8 mouse cellular contexts compared by ENCODE assay signal in the genomic region with DNA sequence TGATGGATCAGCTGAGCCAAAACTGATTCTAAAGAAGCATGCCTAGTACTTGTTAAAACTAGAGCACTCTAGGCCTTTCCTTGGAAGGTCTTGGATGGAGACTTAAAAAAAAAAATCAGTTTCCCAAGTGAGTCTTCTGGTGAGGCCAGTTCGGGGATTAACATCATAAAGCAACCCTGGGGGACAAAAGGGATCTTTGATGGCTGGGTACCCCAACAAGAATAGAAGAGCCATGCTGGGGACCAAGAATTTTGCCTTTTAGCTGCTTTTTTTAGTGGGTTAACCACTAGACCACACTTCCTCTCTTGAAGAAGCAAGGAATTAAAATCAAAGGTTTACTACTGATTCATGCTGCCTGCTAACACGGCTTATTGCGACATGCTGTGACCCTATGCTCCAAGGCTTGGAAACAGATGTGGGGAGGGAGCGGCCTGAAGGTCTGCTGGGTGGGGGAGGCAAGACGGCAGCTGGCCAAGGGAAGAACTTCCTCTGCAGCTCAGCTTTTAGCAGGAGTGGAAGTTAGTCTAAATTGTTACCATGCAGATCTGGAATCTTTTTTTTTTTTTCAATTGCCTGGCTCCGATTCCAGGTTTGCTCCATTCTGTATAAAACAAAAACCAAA.
DNase-seq lines count a peak whose midpoint lies in the region; ATAC-seq and TF ChIP-seq lines count a peak whose summit lies in the region.

No protein-coding gene starts in this region.

- peaks cover 26% of the 10 kb centered on the region for H3K4me1 ChIP-seq in forebrain, embryonic 10.5 days
- no peaks in the 10 kb centered on the region for H3K4me1 ChIP-seq in forebrain, embryonic 15.5 days
- H3K4me1 ChIP-seq in midbrain, postnatal 0 days (ENCODE audit: insufficient read depth, low read length), result no peaks in the 10 kb centered on the region

- H3K9me3 ChIP-seq in forebrain, embryonic 10.5 days, result no peaks in the 10 kb centered on the region
- no peaks in the 10 kb centered on the region for H3K9me3 ChIP-seq in forebrain, embryonic 15.5 days
- no peaks in the 10 kb centered on the region for H3K9me3 ChIP-seq in midbrain, postnatal 0 days (ENCODE audit: low read length)

- ATAC-seq in forebrain, embryonic 15.5 days (replicated peaks), result no peak
- no peak for ATAC-seq in midbrain, postnatal 0 days (ENCODE audit: low FRiP score)

- intact Hi-C loops in heart, postnatal 10 days (cut with DNase I), result loop anchor here (2.0 kb wide), 4 partner anchors 38 to 162 kb away; a partner anchor contains a TSS
- intact Hi-C loops in left cerebral cortex, postnatal 14 days (cut with DNase I), result loop anchor here (2.0 to 5.0 kb wide), 2 partner anchors 102 to 107 kb away; a partner anchor contains a TSS

- H3K9ac ChIP-seq in forebrain, embryonic 15.5 days (replicated peaks), result no peak overlapping the region
- H3K9ac ChIP-seq in midbrain, postnatal 0 days (replicated peaks; ENCODE audit: low read length, poor library complexity, severe bottlenecking), result no peak overlapping the region

- TF ChIP-seq CTCF in midbrain, postnatal 0 days (IDR thresholded peaks at IDR 0.05), result no peak

- no peak overlapping the region for H3K4me2 ChIP-seq in forebrain, embryonic 15.5 days (replicated peaks)
- H3K4me2 ChIP-seq in midbrain, postnatal 0 days (ENCODE audit: low read depth, low read length, poor library complexity, severe bottlenecking), result no peak overlapping the region

- no peak overlapping the region for H3K4me3 ChIP-seq in forebrain, embryonic 10.5 days
- no peak overlapping the region for H3K4me3 ChIP-seq in forebrain, embryonic 15.5 days
- H3K4me3 ChIP-seq in midbrain, postnatal 0 days (ENCODE audit: low read depth, low read length), result no peak overlapping the region

- no peaks in the 10 kb centered on the region for H3K36me3 ChIP-seq in forebrain, embryonic 10.5 days (replicated peaks)
- no peaks in the 10 kb centered on the region for H3K36me3 ChIP-seq in forebrain, embryonic 15.5 days
- H3K36me3 ChIP-seq in midbrain, postnatal 0 days (ENCODE audit: insufficient read depth, low read length), result no peaks in the 10 kb centered on the region

- peak; percentile 50 for DNase-seq in forebrain, embryonic 10.5 days (ENCODE audit: extremely low spot score, low spot score)
- DNase-seq in ES-CJ7 (ENCODE audit: low read depth, low spot score), result peak; percentile 67
- DNase-seq in embryo, embryonic 9.5 days (ENCODE audit: extremely low spot score), result peak; percentile 54
- DNase-seq in heart, postnatal 10 days, result peak; percentile 86 to 88
- peak; percentile 40 to 44 for DNase-seq in left cerebral cortex, postnatal 14 days (ENCODE audit: low spot score in 2 of 2)
- peak; percentile 33 for DNase-seq in midbrain, postnatal 0 days (ENCODE audit: low spot score)
- DNase-seq in urinary bladder, postnatal 4 days (ENCODE audit: low spot score in 2 of 2), result peak; percentile 73 to 77

- H3K27me3 ChIP-seq in forebrain, embryonic 10.5 days (ENCODE audit: poor library complexity, severe bottlenecking), result no peaks in the 10 kb centered on the region
- H3K27me3 ChIP-seq in forebrain, embryonic 15.5 days, result no peaks in the 10 kb centered on the region
- H3K27me3 ChIP-seq in midbrain, postnatal 0 days (ENCODE audit: insufficient read depth, low read length), result no peaks in the 10 kb centered on the region

- WGBS in forebrain, embryonic 10.5 days, result 15% methylated on average over 6 of the region's 6 CpGs
- 24% methylated on average over 6 of the region's 6 CpGs for WGBS in forebrain, embryonic 15.5 days
- 27% methylated on average over 6 of the region's 6 CpGs for WGBS in midbrain, postnatal 0 days

- H3K27ac ChIP-seq in forebrain, embryonic 10.5 days, result peak overlapping the region; percentile 77
- H3K27ac ChIP-seq in forebrain, embryonic 15.5 days (replicated peaks), result no peak overlapping the region
- H3K27ac ChIP-seq in midbrain, postnatal 0 days (ENCODE audit: low read depth, low read length), result no peak overlapping the region

Comparison
In these comparisons a context has a peak if more than half of its experiments do, and no peak if none do; other contexts are left out.
1. DNase-seq: peak in every context shown above with its lines; median percentile 87 in heart, postnatal 10 days; 75 in urinary bladder, postnatal 4 days; 67 in ES-CJ7; 54 in embryo, embryonic 9.5 days; 50 in forebrain, embryonic 10.5 days; 42 in left cerebral cortex, postnatal 14 days; 33 in midbrain, postnatal 0 days.